Mouse (Mus musculus): Measurements from ENCODE around the gene Ssh3. TPM values are rescaled to one million over a fixed set of nuclear protein-coding genes. Genes with fewer than 3 reads are reported as not detected.
A peak's percentile ranks its signal among the peaks of the same experiment; 100 is the strongest.

Gene Ssh3
- 1.9 and 2.3 TPM in 2 replicates for total RNA-seq (2014; fragmentation: Nextera tagmentation)
- 5.8 and 8.9 TPM in 2 replicates for total RNA-seq (2017)
- polyA plus RNA-seq (2012), result 0.30 and 0.32 TPM in 2 replicates

DNA sequence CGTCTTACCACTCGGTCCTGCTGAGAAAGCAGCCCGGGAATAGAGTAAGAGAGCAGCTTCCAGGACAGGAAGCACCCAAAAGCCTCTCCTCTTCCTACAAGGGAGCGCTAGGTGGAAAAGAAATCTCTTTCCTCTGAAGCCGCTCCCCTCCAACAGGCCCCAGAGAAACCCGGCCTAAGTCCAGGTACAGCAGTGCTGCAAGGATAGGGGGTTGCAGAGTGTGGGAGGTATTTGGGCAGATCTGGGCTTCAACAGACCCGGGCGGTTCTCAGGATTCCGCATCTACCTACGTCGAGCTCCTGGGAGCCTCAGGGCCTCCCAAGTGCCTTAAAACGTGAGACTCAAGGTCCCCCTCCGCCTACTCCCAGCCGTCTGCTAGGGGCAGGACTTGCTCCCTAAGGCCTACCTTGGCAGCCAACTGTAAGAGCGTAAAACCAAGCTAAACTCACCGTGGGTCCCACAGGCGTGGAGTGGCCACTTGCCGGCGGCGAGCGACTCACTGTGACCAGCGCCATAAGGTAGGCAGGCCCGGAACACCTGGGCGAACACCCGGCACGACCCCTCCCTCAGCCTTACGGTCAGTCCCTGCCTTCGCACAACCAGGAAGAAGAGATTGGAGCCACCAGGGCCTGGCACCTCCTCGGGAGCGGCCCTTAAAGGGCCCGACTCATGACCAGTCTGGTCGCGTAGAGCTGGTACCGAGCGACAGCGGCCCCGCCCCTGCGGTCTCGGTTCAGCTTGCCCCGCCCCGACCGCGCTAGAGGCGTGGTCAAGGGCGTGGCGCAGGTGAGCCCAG lies at the start of gene Ssh3:
TSS of gene Ssh3 (minus strand) at position 615 of the 796 bp plus-strand sequence.
- DNase-seq (ENCODE audit: low spot score), result no peak
- H3K4me3 ChIP-seq (ENCODE audit: low read depth, low read length), result peak within 1 kb of the TSS; percentile 65; the same call in 1 of the 2 replicates

DNA sequence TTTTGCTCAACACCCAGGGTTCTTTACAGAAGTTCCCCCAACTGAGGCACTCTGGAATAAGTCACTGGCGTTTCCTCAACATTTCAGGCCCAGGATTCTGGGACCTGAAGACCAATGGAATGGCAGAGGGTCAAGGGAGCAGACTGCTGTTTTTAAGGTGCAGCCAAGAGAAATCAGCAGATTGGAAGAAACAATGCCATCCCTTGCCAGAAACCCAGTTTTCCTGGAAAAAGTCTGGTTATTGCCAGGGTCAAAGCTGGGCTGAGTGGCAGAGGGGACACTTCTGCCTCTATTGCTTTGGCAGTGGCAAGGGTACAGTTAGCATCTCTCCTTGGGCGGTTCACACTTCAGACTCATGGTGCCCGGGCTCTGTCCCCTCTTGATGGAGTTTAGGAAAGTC lies 48.2 kb upstream of the Ssh3 start:
- no peaks in the 10 kb centered on the region for H3K27me3 ChIP-seq (ENCODE audit: insufficient read depth, low read length)
- peaks cover 75% of the 10 kb centered on the region for H3K36me3 ChIP-seq (replicated peaks)
- no peak for ATAC-seq (ENCODE audit: extremely low read depth, insufficient number of reproducible peaks, low FRiP score, poor library complexity, severe bottlenecking)
- DNase-seq (ENCODE audit: low spot score), result no peak
- no peak overlapping the region for H3K4me3 ChIP-seq (ENCODE audit: low read depth, low read length)
- H3K9me3 ChIP-seq (replicated peaks), result no peaks in the 10 kb centered on the region
- H3K4me1 ChIP-seq (ENCODE audit: insufficient read depth, low read depth, low read length), result peaks cover 7% of the 10 kb centered on the region; the same call in 1 of the 2 replicates
- TF ChIP-seq GATA1 (IDR thresholded peaks at IDR 0.05; ENCODE audit: borderline replicate concordance, low read length) (no peak), GATA2 (IDR thresholded peaks at IDR 0.05; ENCODE audit: borderline replicate concordance, low read depth, low read length) (no peak), TAL1 (conservative IDR thresholded peaks at IDR 0.05; ENCODE audit: low read depth, low read length) (no peak), CTCF (IDR thresholded peaks at IDR 0.05; ENCODE audit: low read depth, low read length) (no peak), POLR2AphosphoS5 (IDR thresholded peaks at IDR 0.05; ENCODE audit: insufficient replicate concordance, low read depth, low read length) (no peak)

More for the DNA sequence above, at the start of gene Ssh3:
- Histone ChIP-seq H3K9me3 (replicated peaks) (no peaks in the 10 kb centered on the region), H3K4me1 (ENCODE audit: insufficient read depth, low read depth, low read length) (peaks cover 18% of the 10 kb centered on the region), H3K27me3 (ENCODE audit: insufficient read depth, low read length) (peaks cover 91% of the 10 kb centered on the region), H3K36me3 (replicated peaks) (no peaks in the 10 kb centered on the region)
- peak; percentile 15; the same call in 1 of the 2 replicates for ATAC-seq (ENCODE audit: extremely low read depth, insufficient number of reproducible peaks, low FRiP score, poor library complexity, severe bottlenecking)
- no peak for TF ChIP-seq TAL1 (conservative IDR thresholded peaks at IDR 0.05; ENCODE audit: low read depth, low read length)
- TF ChIP-seq GATA1 (IDR thresholded peaks at IDR 0.05; ENCODE audit: borderline replicate concordance, low read length), result no peak
- no peak for TF ChIP-seq CTCF (IDR thresholded peaks at IDR 0.05; ENCODE audit: low read depth, low read length)
- TF ChIP-seq GATA2 (IDR thresholded peaks at IDR 0.05; ENCODE audit: borderline replicate concordance, low read depth, low read length), result no peak

DNA sequence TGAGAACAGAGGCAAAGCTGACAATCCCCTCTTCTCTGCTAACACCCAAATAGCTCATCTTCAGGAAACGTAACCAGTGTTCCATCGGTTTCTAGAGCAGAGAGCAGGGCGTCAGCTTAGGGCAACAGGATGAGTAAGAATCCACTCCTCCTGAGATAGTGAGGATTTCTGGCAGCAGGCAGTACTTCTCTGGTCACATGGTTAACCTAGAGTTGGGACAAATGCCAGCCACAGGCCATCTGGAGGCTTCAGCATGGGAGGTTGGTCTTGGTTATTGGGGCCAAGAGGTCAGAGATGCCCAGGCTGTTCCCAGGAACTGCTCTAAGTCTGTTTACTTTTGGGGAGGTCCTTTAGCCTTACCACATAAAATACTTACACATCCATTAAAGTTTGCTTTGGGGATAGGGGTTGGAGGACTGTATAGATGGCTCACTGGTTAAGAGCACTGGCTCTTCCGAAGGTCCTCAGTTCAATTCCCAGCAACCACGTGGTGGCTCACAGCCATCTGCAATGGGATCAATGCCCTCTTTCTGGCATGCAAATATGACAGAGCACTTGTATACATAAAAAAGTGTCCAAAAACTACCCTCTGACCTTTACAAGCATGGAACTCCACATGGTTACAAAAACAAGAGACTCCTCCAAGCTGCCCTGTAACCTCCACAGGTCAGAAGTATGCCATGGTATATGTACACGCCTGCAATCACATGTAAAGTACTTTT lies 46.4 kb upstream of the Ssh3 start:
- Histone ChIP-seq H3K4me1 (ENCODE audit: insufficient read depth, low read depth, low read length) (peaks cover 5% of the 10 kb centered on the region; the same call in 1 of the 2 replicates), H3K27me3 (ENCODE audit: insufficient read depth, low read length) (no peaks in the 10 kb centered on the region), H3K36me3 (replicated peaks) (peaks cover 59% of the 10 kb centered on the region), H3K4me3 (ENCODE audit: low read depth, low read length) (no peak overlapping the region), H3K9me3 (replicated peaks) (no peaks in the 10 kb centered on the region)
- ATAC-seq (ENCODE audit: extremely low read depth, insufficient number of reproducible peaks, low FRiP score, poor library complexity, severe bottlenecking) (no peak), DNase-seq (ENCODE audit: low spot score) (no peak)
- TF ChIP-seq GATA2 (IDR thresholded peaks at IDR 0.05; ENCODE audit: borderline replicate concordance, low read depth, low read length) (no peak), POLR2AphosphoS5 (IDR thresholded peaks at IDR 0.05; ENCODE audit: insufficient replicate concordance, low read depth, low read length) (no peak), CTCF (IDR thresholded peaks at IDR 0.05; ENCODE audit: low read depth, low read length) (no peak), TAL1 (conservative IDR thresholded peaks at IDR 0.05; ENCODE audit: low read depth, low read length) (no peak), GATA1 (IDR thresholded peaks at IDR 0.05; ENCODE audit: borderline replicate concordance, low read length) (no peak)

DNA sequence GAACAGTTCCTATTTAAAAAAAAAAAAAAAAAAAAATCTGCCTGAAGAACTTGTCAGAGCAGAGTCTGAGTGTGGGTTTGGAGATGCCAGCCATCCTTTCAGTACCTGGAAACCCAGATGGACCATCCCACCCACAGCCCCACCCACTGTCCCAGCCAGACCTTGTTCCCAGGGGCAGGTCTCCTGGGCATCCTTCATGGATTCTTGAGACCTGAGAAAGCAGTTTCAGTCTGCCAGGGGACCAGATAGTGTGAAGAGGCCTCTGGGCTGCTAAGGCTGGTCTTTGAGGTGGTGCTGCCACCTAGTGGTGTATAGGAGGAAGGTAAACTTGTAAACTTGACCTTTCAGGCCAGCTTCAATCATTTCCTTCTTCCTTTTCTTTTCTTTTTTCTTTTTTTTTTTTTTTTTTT lies 40.8 kb upstream of the Ssh3 start:
- peaks cover 16% of the 10 kb centered on the region for H3K27me3 ChIP-seq (ENCODE audit: insufficient read depth, low read length)
- peaks cover 20% of the 10 kb centered on the region for H3K4me1 ChIP-seq (ENCODE audit: insufficient read depth, low read depth, low read length)
- no peak; the same call in 1 of the 2 replicates for ATAC-seq (ENCODE audit: extremely low read depth, insufficient number of reproducible peaks, low FRiP score, poor library complexity, severe bottlenecking)
- H3K9me3 ChIP-seq (replicated peaks), result no peaks in the 10 kb centered on the region
- TF ChIP-seq CTCF (IDR thresholded peaks at IDR 0.05; ENCODE audit: low read depth, low read length), result peak; percentile 66
- no peak for TF ChIP-seq GATA2 (IDR thresholded peaks at IDR 0.05; ENCODE audit: borderline replicate concordance, low read depth, low read length)
- no peak for TF ChIP-seq POLR2AphosphoS5 (IDR thresholded peaks at IDR 0.05; ENCODE audit: insufficient replicate concordance, low read depth, low read length)
- no peak for TF ChIP-seq TAL1 (conservative IDR thresholded peaks at IDR 0.05; ENCODE audit: low read depth, low read length)
- no peak overlapping the region for H3K4me3 ChIP-seq (ENCODE audit: low read depth, low read length)
- peaks cover 9% of the 10 kb centered on the region for H3K36me3 ChIP-seq (replicated peaks)
- peak; percentile 40 for DNase-seq (ENCODE audit: low spot score)

DNA sequence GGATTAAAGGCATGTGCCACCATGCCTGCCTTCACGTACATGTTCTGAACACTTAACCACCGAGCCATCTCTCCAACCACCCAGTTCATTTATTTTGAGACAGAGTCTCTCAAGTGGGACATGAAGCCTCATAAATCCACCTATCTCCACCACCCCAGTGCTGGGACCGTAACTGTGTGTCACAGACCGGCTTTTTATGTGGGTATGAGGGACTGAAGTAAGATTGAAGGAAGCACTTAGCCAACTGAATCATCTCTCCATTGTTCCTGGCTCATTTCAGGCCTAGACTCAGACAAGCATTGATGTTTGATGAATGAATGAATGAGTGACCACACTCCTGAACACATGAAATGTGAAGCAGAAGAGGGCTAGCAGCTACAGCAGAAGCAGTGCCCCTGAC lies 40.3 kb upstream of the Ssh3 start:
- Histone ChIP-seq H3K4me1 (ENCODE audit: insufficient read depth, low read depth, low read length) (peaks cover 25% of the 10 kb centered on the region), H3K36me3 (replicated peaks) (peaks cover 7% of the 10 kb centered on the region), H3K27me3 (ENCODE audit: insufficient read depth, low read length) (peaks cover 16% of the 10 kb centered on the region), H3K4me3 (ENCODE audit: low read depth, low read length) (no peak overlapping the region), H3K9me3 (replicated peaks) (no peaks in the 10 kb centered on the region)
- TF ChIP-seq POLR2AphosphoS5 (IDR thresholded peaks at IDR 0.05; ENCODE audit: insufficient replicate concordance, low read depth, low read length), result no peak
- no peak for TF ChIP-seq GATA1 (IDR thresholded peaks at IDR 0.05; ENCODE audit: borderline replicate concordance, low read length)
- no peak for TF ChIP-seq TAL1 (conservative IDR thresholded peaks at IDR 0.05; ENCODE audit: low read depth, low read length)
- TF ChIP-seq CTCF (IDR thresholded peaks at IDR 0.05; ENCODE audit: low read depth, low read length), result no peak
- no peak for TF ChIP-seq GATA2 (IDR thresholded peaks at IDR 0.05; ENCODE audit: borderline replicate concordance, low read depth, low read length)
- ATAC-seq (ENCODE audit: extremely low read depth, insufficient number of reproducible peaks, low FRiP score, poor library complexity, severe bottlenecking), result no peak
- no peak for DNase-seq (ENCODE audit: low spot score)

DNA sequence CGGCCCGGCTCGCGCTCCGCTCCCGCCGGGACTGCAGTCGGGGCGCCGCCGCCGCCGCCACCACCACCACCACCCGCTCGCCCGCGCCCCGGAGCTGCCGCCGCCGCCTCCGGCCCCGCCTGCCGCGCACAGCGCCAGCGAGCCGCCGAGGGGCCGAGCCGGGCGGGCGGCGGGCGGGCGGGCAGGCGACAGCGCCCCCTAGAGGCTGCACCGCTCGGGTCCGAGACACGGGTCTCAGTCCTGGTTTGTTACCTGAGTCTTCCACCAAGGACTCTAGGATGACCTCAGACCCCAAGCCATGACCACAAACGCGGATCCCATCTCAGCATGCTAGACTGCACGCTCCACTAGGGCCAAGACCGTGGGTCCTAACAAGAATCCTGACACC lies 37.2 kb upstream of the Ssh3 start, which contains the start of gene Grk2:
TSS of gene Grk2 (minus strand) at position 33 of the 388 bp plus-strand sequence.
- Histone ChIP-seq H3K36me3 (replicated peaks) (peaks cover 29% of the 10 kb centered on the region), H3K4me3 (ENCODE audit: low read depth, low read length) (peak within 1 kb of the TSS; percentile 84), H3K9me3 (replicated peaks) (no peaks in the 10 kb centered on the region), H3K4me1 (ENCODE audit: insufficient read depth, low read depth, low read length) (peaks cover 56% of the 10 kb centered on the region), H3K27me3 (ENCODE audit: insufficient read depth, low read length) (peaks cover 16% of the 10 kb centered on the region)
- ATAC-seq (ENCODE audit: extremely low read depth, insufficient number of reproducible peaks, low FRiP score, poor library complexity, severe bottlenecking) (no peak), DNase-seq (ENCODE audit: low spot score) (peak; percentile 58)
- TF ChIP-seq CTCF (IDR thresholded peaks at IDR 0.05; ENCODE audit: low read depth, low read length) (peak; percentile 44; the same call in 1 of the 2 replicates), POLR2AphosphoS5 (IDR thresholded peaks at IDR 0.05; ENCODE audit: insufficient replicate concordance, low read depth, low read length) (no peak)
